Mouse (Mus musculus) megakaryocyte-erythroid progenitor cell, adult 5 weeks (primary cell): Measurements from ENCODE around the gene Nbr1. TPM values are rescaled to one million over a fixed set of nuclear protein-coding genes. Genes with fewer than 3 reads are reported as not detected.

Source experiments
- polyA plus RNA-seq: library from polyadenylated mRNA; stranded (reverse); fragments of >175 nt; gene quantifications from 2 replicates; pipeline ENCODE4 v1.2.3, GENCODE M21; 2012

Nbr1 gene
- polyA plus RNA-seq, result 43.7 and 46.7 TPM in 2 replicates

GRCm38 (mm10) chr11:101551751-101552475, at the start of gene Nbr1, which contains the start of gene Brca1:
TSS of gene Nbr1 (plus strand) at chr11:101552149.
TSS of gene Brca1 (minus strand) at chr11:101551955.

GRCm38 (mm10) chr11:101582054-101583035, 30.4 kb downstream of the Nbr1 start, which contains the start of gene Tmem106a:
TSS of gene Tmem106a (plus strand) at chr11:101582242.

GRCm38 (mm10) chr11:101599156-101599555, 47.2 kb downstream of the Nbr1 start, which contains the start of gene Gm11634:
TSS of gene Gm11634 (minus strand) at chr11:101599256.

GRCm38 (mm10) chr11:101626995-101627856, 75.3 kb downstream of the Nbr1 start, which contains the start of gene Rdm1:
TSS of gene Rdm1 (plus strand) at chr11:101627195.

Other genes starting within 250 kb of the Nbr1 start
- 116 and 157 TPM in 2 replicates for gene Becn1, start 249.9 kb upstream of the Nbr1 start, polyA plus RNA-seq
- gene Psme3, start 235.9 kb upstream of the Nbr1 start, polyA plus RNA-seq, result 57.6 and 67.2 TPM in 2 replicates
- gene Aoc2, start 227.1 kb upstream of the Nbr1 start, polyA plus RNA-seq, result 3.4 and 5.3 TPM in 2 replicates
- gene Aoc3, start 221.5 kb upstream of the Nbr1 start, polyA plus RNA-seq, result 0.09 TPM in 1 of 2 replicates, not detected in the other
- not detected in 2 replicates for gene G6pc, start 184.6 kb upstream of the Nbr1 start, polyA plus RNA-seq
- 67.2 and 86.7 TPM in 2 replicates for gene Aarsd1, start 134.5 kb upstream of the Nbr1 start, polyA plus RNA-seq
- 1.2 and 1.4 TPM in 2 replicates for gene Gm27029, start 127.4 kb upstream of the Nbr1 start, polyA plus RNA-seq
- gene Rundc1, start 127.1 kb upstream of the Nbr1 start, polyA plus RNA-seq, result 5.6 and 7.3 TPM in 2 replicates
- gene Ptges3l, start 126.8 kb upstream of the Nbr1 start, polyA plus RNA-seq, result 0.53 and 1.1 TPM in 2 replicates
- gene Rpl27, start 109.9 kb upstream of the Nbr1 start, polyA plus RNA-seq, result 714 and 821 TPM in 2 replicates
- gene Ifi35, start 103.7 kb upstream of the Nbr1 start, polyA plus RNA-seq, result 20.0 and 23.7 TPM in 2 replicates
- 7.8 and 12.1 TPM in 2 replicates for gene Rnd2, start 87.2 kb upstream of the Nbr1 start, polyA plus RNA-seq
- gene Vat1, start 85.9 kb upstream of the Nbr1 start, polyA plus RNA-seq, result 200 and 226 TPM in 2 replicates
- 7.4 and 9.3 TPM in 2 replicates for gene Brca1, start 194 bp upstream of the Nbr1 start, polyA plus RNA-seq
- 1.6 and 2.5 TPM in 2 replicates for gene Tmem106a, start 30.1 kb downstream of the Nbr1 start, polyA plus RNA-seq
- gene Gm11634, start 47.1 kb downstream of the Nbr1 start, polyA plus RNA-seq, result not detected in 2 replicates
- gene Rdm1, start 75.0 kb downstream of the Nbr1 start, polyA plus RNA-seq, result 3.7 and 8.7 TPM in 2 replicates
- 3.3 and 4.0 TPM in 2 replicates for gene Arl4d, start 113.4 kb downstream of the Nbr1 start, polyA plus RNA-seq
- 8.7 and 14.3 TPM in 2 replicates for gene Dhx8, start 180.8 kb downstream of the Nbr1 start, polyA plus RNA-seq
- 0.61 and 0.70 TPM in 2 replicates for gene Etv4, start 233.2 kb downstream of the Nbr1 start, polyA plus RNA-seq